Mouse (Mus musculus) retina, postnatal 1 day (tissue): ENCODE results near the gene Wdfy2.
"Not testable (repeated sequence)": the region's sequence is repeated elsewhere in the genome, so short reads cannot be mapped to it uniquely, and the experiment has no call there.

Source experiments
- DNase-seq: peaks from one replicate; pipeline ENCODE4 v3.0.0-alpha.2; 2012

The Wdfy2 gene

GRCm38 (mm10) chr14:62837641-62838252 is at the start of gene Wdfy2:
TSS of gene Wdfy2 (plus strand) at chr14:62837678.
- no peak for DNase-seq

DNA sequence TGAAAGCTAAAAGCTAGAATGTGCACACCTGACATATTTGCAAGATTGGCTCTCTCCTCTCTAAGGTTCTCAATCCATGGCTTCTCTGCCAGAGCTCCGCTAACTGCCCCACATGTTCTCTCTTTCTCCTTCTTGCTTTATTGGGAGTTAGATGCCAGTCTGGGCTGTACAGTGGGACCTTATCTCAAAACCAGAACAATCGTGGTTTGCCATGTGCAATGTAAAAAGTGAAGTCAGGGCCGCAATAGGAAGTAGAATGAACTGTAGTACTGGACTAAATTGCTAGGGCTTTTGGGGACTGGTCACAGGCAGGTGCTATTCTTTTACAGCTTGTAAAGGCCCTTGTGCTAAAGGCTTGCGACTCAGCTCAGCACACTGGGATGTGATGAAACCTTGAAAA is 48.2 kb upstream of the Wdfy2 start:
- no peak for DNase-seq

DNA sequence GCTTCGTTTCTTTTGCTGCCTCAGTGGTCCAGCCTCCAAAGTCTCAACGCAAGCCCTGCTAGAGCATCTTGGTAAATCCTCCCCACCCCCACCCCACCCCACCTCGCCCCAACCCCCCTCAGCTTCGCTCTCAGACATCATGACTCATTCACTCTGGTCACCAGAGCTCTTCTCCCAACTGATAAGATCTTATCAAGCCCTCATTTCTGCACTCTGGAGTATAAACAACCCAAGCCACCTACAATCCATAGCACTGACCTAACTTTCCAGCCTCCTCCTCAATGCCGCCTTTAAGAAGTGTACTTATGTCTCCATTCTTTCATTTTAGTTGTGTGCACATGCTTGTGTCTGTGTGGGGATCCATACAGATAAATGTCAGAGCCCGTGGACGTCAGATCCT is 41.8 kb upstream of the Wdfy2 start:
- DNase-seq = no peak

- DNase-seq = peak; percentile 25
Measured at GRCm38 (mm10) chr14:62798608-62799101, 38.8 kb upstream of the Wdfy2 start.

- DNase-seq = no peak
Measured at GRCm38 (mm10) chr14:62800791-62801190, 36.7 kb upstream of the Wdfy2 start.

DNA sequence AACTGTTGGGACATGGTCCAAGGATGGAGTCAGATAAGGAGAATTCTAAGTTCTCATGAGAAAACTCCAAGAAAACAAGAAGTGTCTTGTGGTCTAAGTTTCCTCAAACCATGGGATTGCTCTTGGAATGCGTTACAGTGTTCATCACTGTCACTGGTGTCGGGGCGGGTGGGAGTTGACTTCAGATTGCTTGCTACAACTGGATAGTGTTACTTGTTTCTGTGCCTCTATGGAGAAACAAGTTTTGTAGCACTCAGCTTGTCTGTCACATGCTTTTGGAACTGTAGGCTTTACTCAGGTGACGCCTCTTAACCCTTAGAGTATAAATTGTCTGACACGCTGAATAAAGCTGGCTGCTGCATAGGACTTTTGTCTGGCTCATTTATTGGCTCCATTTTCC is 34.3 kb upstream of the Wdfy2 start:
- DNase-seq = no peak

- DNase-seq = no peak
Measured at GRCm38 (mm10) chr14:62806921-62807320, 30.6 kb upstream of the Wdfy2 start.

DNA sequence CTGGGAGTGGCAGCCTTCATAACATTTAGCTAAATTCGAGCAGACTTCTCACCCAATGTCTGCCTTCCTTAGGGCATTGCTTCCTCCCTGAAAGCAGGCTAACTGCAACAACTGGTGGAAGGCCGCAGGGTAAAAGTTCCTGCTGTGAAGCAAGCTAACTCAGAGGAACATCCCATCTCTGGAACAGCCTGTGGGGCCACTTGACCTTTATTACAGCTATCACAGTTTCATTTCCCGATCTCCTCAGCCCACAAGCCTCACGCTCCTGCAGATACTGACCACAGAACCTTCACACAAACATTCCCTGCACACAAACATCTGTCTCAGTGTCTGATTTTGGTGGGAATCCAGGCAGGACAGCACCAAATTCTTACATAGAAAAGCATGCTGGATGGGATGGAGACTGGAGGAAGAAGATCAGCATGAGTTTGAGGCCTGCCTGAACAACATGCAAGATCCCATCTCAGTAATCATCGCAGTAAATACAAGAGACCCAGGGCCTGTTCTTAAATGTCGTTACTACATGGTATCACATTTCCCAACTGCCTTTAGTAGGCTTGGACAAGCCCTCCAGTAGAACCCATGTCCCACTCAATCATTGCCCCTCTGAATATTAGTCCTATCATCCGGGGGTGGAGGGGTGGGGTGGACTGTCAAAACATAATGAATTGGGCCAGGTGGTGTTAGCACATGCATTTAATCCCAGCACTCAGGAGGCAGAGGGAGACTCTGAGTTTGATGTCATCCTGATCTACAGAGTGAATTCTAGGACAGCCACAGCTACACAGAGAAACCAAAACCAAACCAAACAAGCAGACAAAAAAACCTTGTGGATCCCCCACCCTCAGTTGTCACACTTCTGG is 28.6 kb upstream of the Wdfy2 start:
- no peak for DNase-seq

GRCm38 (mm10) chr14:62812765-62813164 is 24.7 kb upstream of the Wdfy2 start:
- DNase-seq = no peak

DNA sequence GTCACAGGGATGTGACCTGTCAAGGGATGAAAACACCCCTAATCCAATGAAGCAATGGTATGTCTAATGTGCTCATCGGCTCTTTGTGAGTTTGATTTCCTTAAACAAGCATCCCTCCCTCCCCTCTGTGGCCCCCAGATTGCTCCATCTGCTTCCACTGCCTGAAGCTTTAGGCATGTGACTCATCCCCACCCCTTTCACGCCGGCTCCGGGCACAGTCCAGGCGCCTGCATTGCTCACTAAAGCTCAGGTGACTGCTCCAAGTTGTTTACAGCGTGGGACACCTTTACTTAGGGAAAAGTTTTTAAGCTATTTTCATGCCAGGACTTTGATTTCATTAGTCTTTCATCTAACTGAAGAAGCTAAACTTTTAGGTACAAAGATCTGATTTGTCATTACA is 22.9 kb upstream of the Wdfy2 start:
- DNase-seq = no peak

DNA sequence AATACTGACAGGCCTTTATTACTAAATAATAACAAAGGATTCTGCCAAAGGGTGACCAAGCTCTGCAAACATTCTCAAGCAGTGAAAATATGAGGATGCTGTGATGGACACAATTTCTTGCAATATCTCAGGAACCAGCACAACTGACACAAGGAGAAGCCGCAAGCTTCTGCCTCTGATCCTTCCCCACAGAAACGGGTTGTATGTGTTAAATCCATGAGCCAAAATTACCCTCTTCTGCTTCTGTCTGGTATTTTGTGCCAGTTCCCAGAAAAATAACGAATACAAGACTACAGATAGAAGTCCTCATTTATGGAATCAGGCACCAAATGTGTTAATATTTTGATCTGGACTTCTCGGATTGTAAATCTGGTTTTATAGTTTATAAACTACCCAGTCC is 20.7 kb upstream of the Wdfy2 start:
- DNase-seq = no peak

DNA sequence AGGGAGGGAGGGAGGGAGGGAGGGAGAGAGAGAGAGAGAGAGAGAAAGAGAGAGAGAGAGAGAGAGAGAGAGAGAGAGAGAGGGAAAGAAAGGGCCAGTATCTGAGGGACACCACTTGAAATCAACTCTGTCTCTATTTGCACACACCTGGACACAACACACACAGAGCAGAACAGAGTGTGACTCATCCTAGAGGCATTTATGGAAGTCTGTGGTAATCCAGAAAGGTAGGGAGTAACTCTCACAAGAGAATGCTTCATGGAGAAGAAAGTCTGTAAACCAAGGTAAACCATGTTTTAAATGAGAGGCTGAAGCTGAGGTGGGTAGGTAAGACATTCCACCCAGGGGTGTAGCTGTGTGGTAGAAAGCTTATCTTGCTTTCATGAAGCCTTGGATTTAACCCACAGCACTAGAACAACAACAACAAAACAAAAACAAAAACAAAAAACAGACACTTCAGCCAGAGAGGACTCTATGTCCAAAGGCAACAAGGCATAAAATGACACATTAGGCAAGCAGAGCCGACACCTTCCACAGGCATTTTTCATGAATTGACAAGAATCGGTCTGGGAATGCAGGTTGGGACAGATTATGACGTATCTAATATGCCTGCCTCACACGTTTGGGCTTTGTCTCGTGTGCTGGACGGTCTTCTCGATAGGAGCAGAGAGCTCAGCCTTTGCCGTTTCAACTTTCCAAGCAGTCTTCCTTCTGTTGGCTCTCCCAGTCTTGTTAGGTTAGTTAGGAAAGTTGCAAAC is 11.7 kb upstream of the Wdfy2 start:
- no peak for DNase-seq

- no peak for DNase-seq
Measured at GRCm38 (mm10) chr14:62829291-62829690, 8.2 kb upstream of the Wdfy2 start.

GRCm38 (mm10) chr14:62831691-62832275 is 5.7 kb upstream of the Wdfy2 start:
- no peak for DNase-seq

DNA sequence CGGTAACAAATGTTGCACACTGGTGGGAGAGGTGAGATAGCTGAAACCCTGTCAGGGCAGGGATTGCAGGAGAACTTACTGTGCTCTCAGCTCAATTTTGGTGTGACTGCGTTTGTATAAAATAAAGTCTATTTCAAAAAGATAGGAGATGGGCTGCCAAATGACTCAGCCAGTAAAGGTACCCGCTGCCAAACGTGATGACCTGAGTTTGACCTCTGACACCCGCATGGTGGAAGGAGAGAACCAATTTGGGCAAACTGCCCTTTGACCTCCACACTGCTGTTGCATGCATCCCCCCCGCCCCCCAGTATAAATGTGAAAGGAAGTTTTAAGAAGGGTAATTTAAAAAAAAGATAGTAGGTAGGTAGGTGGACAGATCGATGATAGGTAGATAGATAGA is 4.4 kb upstream of the Wdfy2 start:
- DNase-seq = no peak

DNA sequence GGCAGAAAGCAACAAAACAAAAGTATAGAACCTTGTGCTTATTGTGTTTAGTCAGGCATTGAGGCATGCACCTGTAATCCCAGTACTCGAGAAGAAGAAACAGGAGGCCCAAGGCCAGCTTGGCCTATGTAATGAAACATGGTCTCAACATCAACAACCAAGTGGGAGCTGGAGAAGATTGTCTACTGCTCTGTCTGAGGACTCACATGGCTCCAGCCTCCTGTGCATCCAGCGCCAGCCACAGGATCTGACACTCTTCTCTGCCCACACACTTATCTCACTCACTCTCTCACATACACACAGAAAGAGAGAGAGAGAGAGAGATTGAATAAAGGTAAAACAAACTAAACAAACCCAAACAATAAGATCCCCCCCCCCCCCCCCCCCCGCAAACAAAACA is 3.9 kb upstream of the Wdfy2 start:
- DNase-seq = no peak

DNA sequence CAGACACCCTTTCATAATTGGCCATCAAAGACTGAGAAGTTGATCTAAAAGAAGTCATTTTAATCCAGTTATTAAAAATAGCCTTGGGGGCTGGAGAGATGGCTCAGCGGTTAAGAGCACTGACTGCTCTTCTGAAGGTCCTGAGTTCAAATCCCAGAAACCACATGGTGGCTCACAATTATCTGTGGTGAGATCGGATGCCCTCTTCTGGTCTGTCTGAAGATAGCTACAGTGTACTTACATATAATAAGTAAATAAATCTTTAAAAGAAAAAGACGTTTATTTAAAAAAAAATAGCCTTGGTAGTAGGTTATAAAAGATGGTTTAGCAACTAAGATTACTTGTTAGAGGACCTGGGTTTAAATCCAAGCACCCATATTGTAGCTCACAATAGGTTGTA is 1.7 kb upstream of the Wdfy2 start:
- not testable (repeated sequence) for DNase-seq

DNA sequence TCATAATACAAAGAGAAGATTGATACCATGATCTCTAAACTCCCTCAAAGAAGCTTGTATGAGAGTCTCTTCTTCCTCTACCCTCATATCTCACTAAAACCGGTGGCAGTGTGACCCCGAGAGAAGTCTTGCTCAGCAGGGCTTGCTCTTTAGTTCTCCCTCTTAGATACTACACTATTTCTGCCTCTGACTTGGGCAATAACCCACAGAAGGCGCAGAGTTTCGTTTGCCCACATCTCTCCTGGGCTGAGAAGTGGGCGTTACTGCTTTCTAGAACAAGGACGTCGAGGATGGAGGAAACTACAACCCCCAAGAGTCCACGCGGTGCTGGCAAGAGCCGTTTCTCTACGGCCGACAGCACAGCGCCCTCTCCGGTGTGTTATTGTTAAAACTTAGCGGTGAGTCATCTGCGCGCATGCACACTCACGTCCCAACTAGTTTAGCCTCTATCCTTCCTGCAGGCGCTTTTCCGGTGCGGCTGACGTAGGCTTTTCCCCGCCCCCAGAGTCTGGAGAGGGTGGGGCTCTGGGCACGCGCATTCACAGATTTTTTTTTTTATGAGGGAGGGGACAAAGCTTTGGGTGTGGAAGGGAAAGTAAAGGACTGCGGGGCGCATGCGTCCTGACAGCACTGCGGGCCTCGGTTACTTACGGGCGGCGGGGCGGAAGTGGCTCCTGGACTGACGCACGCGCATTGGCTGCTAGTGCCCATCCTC is 395 bp upstream of the Wdfy2 start:
- DNase-seq = peak; percentile 100

DNA sequence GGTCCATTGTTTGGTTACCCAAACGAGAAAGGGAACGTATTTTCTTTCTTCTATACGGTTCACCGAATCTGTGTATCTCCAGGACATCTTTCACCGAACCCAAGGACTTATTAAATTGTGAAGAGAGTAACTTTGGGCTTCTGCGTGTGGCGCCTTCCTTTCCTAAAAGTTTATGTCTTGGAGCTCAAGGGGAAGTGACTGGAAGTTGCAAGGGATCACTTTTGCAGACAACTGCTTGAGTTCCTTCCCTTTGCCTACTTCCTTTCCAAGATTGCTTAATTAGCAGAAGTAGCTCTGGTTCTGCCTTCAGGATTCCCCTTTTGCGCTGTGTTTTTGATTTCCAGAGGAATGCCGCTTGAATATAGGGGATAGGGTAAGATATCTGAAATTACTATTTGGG is 858 bp downstream of the Wdfy2 start:
- no peak for DNase-seq

DNA sequence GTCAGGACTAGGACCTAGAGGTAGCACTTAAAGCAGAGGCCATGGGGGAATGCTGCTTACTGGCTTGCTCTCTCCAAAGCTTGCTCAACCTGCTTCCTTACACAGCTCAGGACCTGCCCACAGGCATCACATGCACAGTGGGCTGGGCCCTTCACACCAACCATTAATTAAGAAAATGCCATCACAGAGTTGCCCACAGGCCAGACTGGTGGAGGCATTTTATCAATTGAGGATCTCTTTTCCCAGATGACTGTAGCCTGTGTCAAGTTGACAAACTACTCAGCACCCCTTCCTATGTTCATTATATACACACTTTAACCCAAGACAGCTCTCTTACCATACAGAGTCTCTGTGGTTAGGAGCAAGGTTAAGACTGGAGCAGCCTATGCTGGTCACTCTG is 4.2 kb downstream of the Wdfy2 start:
- DNase-seq = no peak

GRCm38 (mm10) chr14:62842495-62842894 is 5.0 kb downstream of the Wdfy2 start:
- no peak for DNase-seq

- DNase-seq = no peak
Measured at GRCm38 (mm10) chr14:62842976-62843375, 5.5 kb downstream of the Wdfy2 start.

- DNase-seq = no peak
Measured at GRCm38 (mm10) chr14:62844226-62844625, 6.7 kb downstream of the Wdfy2 start.
